Mouse (Mus musculus) hindbrain, postnatal 0 days (tissue): ENCODE results near the gene Fam180a. TPM values are rescaled to one million over a fixed set of nuclear protein-coding genes. Genes with fewer than 3 reads are reported as not detected.
A peak's percentile ranks its signal among the peaks of the same experiment; 100 is the strongest.

Source experiments
- ATAC-seq: fragments of 200-750 bp; cut with Nextera tagmentation; 2 replicates; pipeline ENCODE4 v1.8.0; 2017; ENCODE audit warnings: mild to moderate bottlenecking, moderate TSS enrichment, moderate library complexity
- DNase-seq: peaks from one replicate; pipeline ENCODE4 v3.0.0-alpha.2; 2015; ENCODE audit warnings: low spot score
- H3K27ac ChIP-seq: fragments of 300-500 bp; sonication (generic); 2 replicates; pipeline ENCODE4 v1.5.1; 2014; ENCODE audit warnings: mild to moderate bottlenecking
- H3K27me3 ChIP-seq: fragments of 300-500 bp; sonication (generic); 2 replicates; pipeline ENCODE4 v1.6.1; 2014; ENCODE audit warnings: low read length, mixed read lengths; ENCODE audit not compliant: insufficient read depth
- H3K36me3 ChIP-seq: fragments of 300-500 bp; sonication (generic); 2 replicates; pipeline ENCODE4 v1.6.1; 2014; ENCODE audit warnings: low read length, mixed read lengths; ENCODE audit not compliant: insufficient read depth
- H3K4me1 ChIP-seq: fragments of 300-500 bp; sonication (generic); 2 replicates; pipeline ENCODE4 v1.6.1; 2014; ENCODE audit warnings: antibody characterized with exemption, low read length, mixed read lengths; ENCODE audit not compliant: insufficient read depth
- H3K4me2 ChIP-seq: fragments of 300-500 bp; sonication (generic); 2 replicates; pipeline ENCODE4 v1.6.1; 2014; ENCODE audit warnings: low read depth, mild to moderate bottlenecking, low read length, moderate library complexity, mixed read lengths
- H3K4me3 ChIP-seq: fragments of 300-500 bp; sonication (generic); 2 replicates; pipeline ENCODE4 v1.5.1; 2014; ENCODE audit warnings: low read length
- H3K9ac ChIP-seq: fragments of 300-500 bp; sonication (generic); replicated peaks from 2 replicates; pipeline ENCODE4 v1.6.1; 2014; ENCODE audit warnings: mild to moderate bottlenecking, low read length, moderate library complexity, mixed read lengths
- H3K9me3 ChIP-seq: fragments of 300-500 bp; sonication (generic); 2 replicates; pipeline ENCODE4 v1.6.1; 2016; ENCODE audit warnings: low read length, mixed read lengths
- CTCF ChIP-seq: IDR thresholded peaks from 2 replicates; pipeline ENCODE4 v1.5.1; 2016; ENCODE audit warnings: antibody characterized with exemption, control low read depth, low read depth
- WGBS: fragments of 180-500 bp; shearing (Covaris S2); extraction: QIAGEN DNeasy Blood & Tissue Kit; methylation state at CpG from one replicate; pipeline ENCODE4 v1.1.7; 2014; 5-methylcytosine and 5-hydroxymethylcytosine counted together
- polyA plus RNA-seq: library from polyadenylated mRNA; unstranded; fragments of >200 nt; fragmentation: Nextera tagmentation; extraction: Ambion mirVana; gene quantifications from 2 replicates; pipeline ENCODE4 v1.2.1, GENCODE M21; 2015
- total RNA-seq: library from RNA; depleted of rRNA; stranded (reverse); fragments of >200 nt; gene quantifications from 2 replicates; pipeline ENCODE4 v1.2.3, GENCODE M21; 2014

The Fam180a gene
- total and polyA plus RNA-seq, 2 experiments from 2014 or later = 0.68 to 3.2 TPM

GRCm38 (mm10) chr6:35335452-35335851 is 9.5 kb upstream of the Fam180a start:
- DNase-seq (no peak), ATAC-seq (no peak)
- Histone ChIP-seq H3K27me3 (no peaks in the 10 kb centered on the region), H3K4me3 (no peak overlapping the region), H3K9ac (no peak overlapping the region), H3K4me1 (no peaks in the 10 kb centered on the region), H3K36me3 (no peaks in the 10 kb centered on the region), H3K4me2 (no peak overlapping the region), H3K27ac (no peak overlapping the region), H3K9me3 (no peaks in the 10 kb centered on the region)
- no peak for TF ChIP-seq CTCF
- WGBS = 82% methylated on average over 5 of the region's 5 CpGs

GRCm38 (mm10) chr6:35334278-35334677 is 8.3 kb upstream of the Fam180a start:
- no peak for DNase-seq
- H3K4me2 ChIP-seq = no peak overlapping the region
- no peaks in the 10 kb centered on the region for H3K4me1 ChIP-seq
- H3K4me3 ChIP-seq = no peak overlapping the region
- H3K27ac ChIP-seq = no peak overlapping the region
- H3K9ac ChIP-seq = no peak overlapping the region
- no peak for ATAC-seq
- H3K9me3 ChIP-seq = no peaks in the 10 kb centered on the region
- WGBS = 80% methylated on average over 4 of the region's 4 CpGs
- no peaks in the 10 kb centered on the region for H3K36me3 ChIP-seq
- peak; percentile 24 for TF ChIP-seq CTCF
- no peaks in the 10 kb centered on the region for H3K27me3 ChIP-seq

DNA sequence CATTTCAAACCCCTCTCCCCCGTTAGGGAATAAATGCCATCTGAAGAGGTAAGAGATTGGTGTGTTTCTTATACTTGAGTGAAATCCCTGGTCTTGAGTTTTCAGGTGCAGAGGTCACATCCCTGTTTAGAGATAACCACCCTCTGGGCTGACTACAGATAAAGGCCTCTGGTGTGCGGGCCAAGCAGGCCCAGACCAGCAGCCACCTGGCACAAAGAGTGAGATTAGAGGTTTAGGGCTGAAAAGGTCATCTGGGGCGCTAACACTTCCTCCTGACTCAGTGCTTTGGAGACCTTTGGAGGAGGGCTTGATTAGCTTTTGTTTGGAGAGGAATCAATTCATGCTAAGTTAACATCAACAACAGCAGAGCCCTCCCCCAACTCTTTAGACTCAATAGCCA is 7.7 kb upstream of the Fam180a start:
- TF ChIP-seq CTCF = no peak
- WGBS = 34% methylated on average over 3 of the region's 3 CpGs
- no peak overlapping the region for H3K4me2 ChIP-seq
- H3K36me3 ChIP-seq = no peaks in the 10 kb centered on the region
- ATAC-seq (no peak), DNase-seq (no peak)
- no peak overlapping the region for H3K4me3 ChIP-seq
- no peaks in the 10 kb centered on the region for H3K4me1 ChIP-seq
- H3K27me3 ChIP-seq = no peaks in the 10 kb centered on the region
- H3K9me3 ChIP-seq = no peaks in the 10 kb centered on the region
- H3K9ac ChIP-seq = no peak overlapping the region
- no peak overlapping the region for H3K27ac ChIP-seq

- DNase-seq (no peak), ATAC-seq (no peak)
- H3K27ac ChIP-seq = no peak overlapping the region
- no peak overlapping the region for H3K4me2 ChIP-seq
- no peaks in the 10 kb centered on the region for H3K36me3 ChIP-seq
- no peaks in the 10 kb centered on the region for H3K4me1 ChIP-seq
- no peaks in the 10 kb centered on the region for H3K27me3 ChIP-seq
- no peak overlapping the region for H3K4me3 ChIP-seq
- WGBS = 64% methylated on average over 6 of the region's 6 CpGs
- no peak overlapping the region for H3K9ac ChIP-seq
- no peaks in the 10 kb centered on the region for H3K9me3 ChIP-seq
- no peak for TF ChIP-seq CTCF
Observed at GRCm38 (mm10) chr6:35330834-35331233, 4.9 kb upstream of the Fam180a start.

DNA sequence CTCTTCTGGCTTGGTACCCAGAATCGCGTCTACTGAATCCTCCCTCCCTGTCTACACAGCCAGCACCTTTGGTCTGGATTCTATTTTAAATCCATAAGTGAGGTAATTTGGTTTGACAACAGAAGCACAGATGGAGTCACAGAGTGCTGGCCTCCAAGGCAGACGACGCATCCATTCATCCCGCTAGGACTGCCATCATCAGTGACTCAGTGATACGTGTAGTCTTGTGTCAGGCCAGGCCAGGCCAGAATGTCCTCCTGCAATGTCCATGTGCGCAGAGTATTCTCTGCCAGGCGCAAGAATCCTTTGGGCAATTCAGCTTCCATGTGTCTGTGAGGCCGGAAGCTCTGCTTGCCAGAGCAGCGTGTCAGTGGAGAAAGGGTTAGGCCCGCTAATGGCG is 4.0 kb upstream of the Fam180a start:
- ATAC-seq = no peak
- WGBS = 94% methylated on average over 12 of the region's 12 CpGs
- Histone ChIP-seq H3K36me3 (no peaks in the 10 kb centered on the region), H3K4me2 (no peak overlapping the region), H3K4me3 (no peak overlapping the region), H3K9me3 (no peaks in the 10 kb centered on the region), H3K27me3 (no peaks in the 10 kb centered on the region), H3K9ac (no peak overlapping the region), H3K4me1 (0 out of 2 replicates have a peak, but pooled peaks cover 5% of the 10 kb centered on the region), H3K27ac (no peak overlapping the region)
- no peak for TF ChIP-seq CTCF
- DNase-seq = no peak

GRCm38 (mm10) chr6:35324306-35324705 is 1.6 kb downstream of the Fam180a start:
- Histone ChIP-seq H3K4me1 (0 out of 2 replicates have a peak, but pooled peaks cover 5% of the 10 kb centered on the region), H3K9me3 (no peaks in the 10 kb centered on the region), H3K27ac (no peak overlapping the region), H3K36me3 (no peaks in the 10 kb centered on the region), H3K27me3 (no peaks in the 10 kb centered on the region), H3K4me3 (no peak overlapping the region), H3K9ac (no peak overlapping the region), H3K4me2 (no peak overlapping the region)
- 57% methylated on average over 9 of the region's 9 CpGs for WGBS
- DNase-seq (no peak), ATAC-seq (no peak)
- TF ChIP-seq CTCF = no peak

DNA sequence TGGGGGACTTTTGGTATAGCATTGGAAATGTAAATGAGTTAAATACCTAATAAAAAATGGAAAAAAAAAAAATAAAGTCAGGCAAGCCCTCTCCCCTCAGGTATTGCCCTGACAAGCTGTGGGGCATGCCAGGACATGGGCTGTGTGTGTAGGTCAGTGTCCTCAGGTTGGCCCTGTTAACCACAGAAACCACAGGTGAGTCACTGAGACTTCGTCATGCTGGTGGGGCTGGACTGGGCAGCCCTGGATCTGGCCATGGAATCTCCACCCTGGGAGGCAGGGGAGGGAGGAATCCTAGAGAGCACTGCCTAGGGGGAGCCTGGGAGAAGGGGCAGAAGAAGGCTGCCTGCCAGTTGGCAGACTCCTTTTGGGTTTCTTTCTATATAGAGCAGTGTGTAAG is 2.9 kb downstream of the Fam180a start:
- Histone ChIP-seq H3K9me3 (no peaks in the 10 kb centered on the region), H3K4me3 (no peak overlapping the region), H3K9ac (no peak overlapping the region), H3K4me2 (no peak overlapping the region), H3K27me3 (no peaks in the 10 kb centered on the region), H3K27ac (no peak overlapping the region), H3K36me3 (no peaks in the 10 kb centered on the region), H3K4me1 (0 out of 2 replicates have a peak, but pooled peaks cover 5% of the 10 kb centered on the region)
- TF ChIP-seq CTCF = no peak
- WGBS = 56% methylated on average over 1 of the region's 1 CpGs
- DNase-seq (no peak), ATAC-seq (no peak)
